Mouse (Mus musculus) regulatory T cell (primary cell): Measurements from ENCODE around the gene Slc35b4.

Source experiments
- in situ Hi-C: fragments of 300-600 bp; cut with MboI, MseI; formaldehyde crosslinking; loops from one replicate; pipeline ENCODE4 v1.15.1; 2025; ENCODE audit warnings: high pct_unique_total_duplicates

Gene Slc35b4

GRCm38 (mm10) chr6:34171748-34172457 is 5.0 kb downstream of the Slc35b4 start:
- in situ Hi-C loops: loop anchor here (10.0 kb wide), 1 partner anchor 1083 kb away; no protein-coding TSS in a partner anchor

- in situ Hi-C loops: loop anchor here (10.0 kb wide), 1 partner anchor 1084 kb away; no protein-coding TSS in a partner anchor
Measured at GRCm38 (mm10) chr6:34170844-34171494, 5.9 kb downstream of the Slc35b4 start.

- in situ Hi-C loops: no loop called here
Measured at GRCm38 (mm10) chr6:34168834-34169233, 8.1 kb downstream of the Slc35b4 start.

- in situ Hi-C loops: no loop called here
Measured at GRCm38 (mm10) chr6:34163014-34163413, 13.9 kb downstream of the Slc35b4 start.

- in situ Hi-C loops: no loop called here
Measured at GRCm38 (mm10) chr6:34162607-34163006, 14.3 kb downstream of the Slc35b4 start.

- in situ Hi-C loops: no loop called here
Measured at GRCm38 (mm10) chr6:34161511-34161910, 15.4 kb downstream of the Slc35b4 start.

- in situ Hi-C loops: no loop called here
Measured at GRCm38 (mm10) chr6:34160816-34161310, 16.0 kb downstream of the Slc35b4 start.

- in situ Hi-C loops: no loop called here
Measured at GRCm38 (mm10) chr6:34159998-34160815, 16.7 kb downstream of the Slc35b4 start.

GRCm38 (mm10) chr6:34156841-34157748 is 19.8 kb downstream of the Slc35b4 start:
- in situ Hi-C loops: no loop called here

GRCm38 (mm10) chr6:34156057-34156456 is 20.9 kb downstream of the Slc35b4 start:
- in situ Hi-C loops: no loop called here

- in situ Hi-C loops: no loop called here
Measured at GRCm38 (mm10) chr6:34155137-34155804, 21.6 kb downstream of the Slc35b4 start.

- in situ Hi-C loops: no loop called here
Measured at GRCm38 (mm10) chr6:34154202-34154601, 22.7 kb downstream of the Slc35b4 start.

- in situ Hi-C loops: no loop called here
Measured at GRCm38 (mm10) chr6:34153069-34154052, 23.6 kb downstream of the Slc35b4 start.

- in situ Hi-C loops: no loop called here
Measured at GRCm38 (mm10) chr6:34149821-34150220, 27.1 kb downstream of the Slc35b4 start.

- in situ Hi-C loops: no loop called here
Measured at GRCm38 (mm10) chr6:34149066-34149465, 27.8 kb downstream of the Slc35b4 start.

GRCm38 (mm10) chr6:34148639-34149038 is 28.3 kb downstream of the Slc35b4 start:
- in situ Hi-C loops: no loop called here

GRCm38 (mm10) chr6:34148021-34148420 is 28.9 kb downstream of the Slc35b4 start:
- in situ Hi-C loops: no loop called here

- in situ Hi-C loops: no loop called here
Measured at GRCm38 (mm10) chr6:34146042-34146441, 30.9 kb downstream of the Slc35b4 start.

GRCm38 (mm10) chr6:34142931-34143330 is 34.0 kb downstream of the Slc35b4 start:
- in situ Hi-C loops: no loop called here
